Mouse (Mus musculus) kidney, embryonic 16.5 days (tissue): ENCODE data around the gene Vmn1r159. TPM values are rescaled to one million over a fixed set of nuclear protein-coding genes. Genes with fewer than 3 reads are reported as not detected.
"Not testable (repeated sequence)": the region's sequence is repeated elsewhere in the genome, so short reads cannot be mapped to it uniquely, and the experiment has no call there.

Experiments
- ATAC-seq: fragments of 200-750 bp; cut with Nextera tagmentation; 2 replicates; pipeline ENCODE4 v1.8.0; 2017; ENCODE audit warnings: moderate TSS enrichment; ENCODE audit not compliant: low FRiP score, low TSS enrichment
- H3K27ac ChIP-seq: fragments of 300-500 bp; sonication (generic); 2 replicates; pipeline ENCODE4 v1.5.1; 2014; ENCODE audit warnings: low read length
- H3K27me3 ChIP-seq: fragments of 300-500 bp; sonication (generic); 2 replicates; pipeline ENCODE4 v1.6.1; 2014; ENCODE audit warnings: low read length, control low read depth, mixed read lengths; ENCODE audit not compliant: insufficient read depth
- H3K36me3 ChIP-seq: fragments of 300-500 bp; sonication (generic); 2 replicates; pipeline ENCODE4 v1.6.1; 2014; ENCODE audit warnings: low read length, control low read depth, mixed read lengths; ENCODE audit not compliant: insufficient read depth
- H3K4me1 ChIP-seq: fragments of 300-500 bp; sonication (generic); 2 replicates; pipeline ENCODE4 v1.6.1; 2014; ENCODE audit warnings: low read length, control low read depth, mixed read lengths; ENCODE audit not compliant: insufficient read depth
- H3K4me2 ChIP-seq: fragments of 300-500 bp; sonication (generic); replicated peaks from 2 replicates; pipeline ENCODE4 v1.6.1; 2014; ENCODE audit warnings: low read depth, low read length
- H3K4me3 ChIP-seq: fragments of 300-500 bp; sonication (generic); 2 replicates; pipeline ENCODE4 v1.5.1; 2014; ENCODE audit warnings: mild to moderate bottlenecking, low read length
- H3K9ac ChIP-seq: fragments of 300-500 bp; sonication (generic); replicated peaks from 2 replicates; pipeline ENCODE4 v1.6.1; 2014; ENCODE audit warnings: low read length
- H3K9me3 ChIP-seq: fragments of 300-500 bp; sonication (generic); 2 replicates; pipeline ENCODE4 v1.6.1; 2016; ENCODE audit warnings: low read length, control low read depth
- WGBS: fragments of 180-500 bp; shearing (Covaris S2); extraction: QIAGEN DNeasy Blood & Tissue Kit; methylation state at CpG from one replicate; pipeline ENCODE4 v1.1.7; 2014; 5-methylcytosine and 5-hydroxymethylcytosine counted together
- polyA plus RNA-seq: library from polyadenylated mRNA; unstranded; fragments of >200 nt; fragmentation: Nextera tagmentation; extraction: Ambion mirVana; gene quantifications from 2 replicates; pipeline ENCODE4 v1.2.1, GENCODE M21; 2015

Gene Vmn1r159
- not detected in 2 replicates for polyA plus RNA-seq

DNA sequence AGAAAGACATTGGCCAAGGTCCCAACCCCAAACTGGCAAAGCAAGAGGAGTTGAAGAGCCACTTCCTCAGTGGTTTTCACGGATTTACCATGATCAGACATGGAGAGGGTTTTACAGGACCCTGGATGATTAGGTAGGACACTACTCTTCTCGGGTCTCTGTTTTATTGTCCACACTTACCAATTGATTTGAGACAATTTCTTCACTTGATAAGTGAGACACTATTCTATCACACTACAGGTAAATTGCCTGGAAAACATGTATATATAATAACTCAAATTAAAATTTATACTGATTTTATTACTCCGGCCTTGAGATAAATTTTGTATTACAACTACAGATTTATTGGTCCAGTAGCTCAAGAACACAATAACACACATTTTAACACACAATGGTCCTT, at the start of gene Vmn1r159:
Vmn1r159 (minus strand) TSS at position 101 of the 400 bp plus-strand sequence.
- not testable (repeated sequence) for H3K36me3 ChIP-seq, H3K4me2 ChIP-seq, H3K9ac ChIP-seq, H3K4me3 ChIP-seq, ATAC-seq, H3K27me3 ChIP-seq, H3K27ac ChIP-seq, H3K4me1 ChIP-seq, H3K9me3 ChIP-seq
- 62% methylated on average over 2 of the region's 3 CpGs for WGBS

GRCm38 (mm10) chr7:22870924-22871323, 27.5 kb upstream of the Vmn1r159 start, which contains the start of gene Vmn1r160:
Gene Vmn1r160, plus strand, starts transcription at chr7:22871224.
- not testable (repeated sequence) for H3K4me3 ChIP-seq, ATAC-seq, H3K36me3 ChIP-seq, H3K27me3 ChIP-seq, H3K9ac ChIP-seq, H3K9me3 ChIP-seq, H3K4me2 ChIP-seq, H3K4me1 ChIP-seq, H3K27ac ChIP-seq
- 53% methylated on average over 1 of the region's 3 CpGs for WGBS

Other genes with a start within 250 kb of the Vmn1r159 start
- not detected in 2 replicates for gene Vmn1r155, start 185.6 kb downstream of the Vmn1r159 start, polyA plus RNA-seq
- not detected in 2 replicates for gene Gm8693, start 151.3 kb downstream of the Vmn1r159 start, polyA plus RNA-seq
- not detected in 2 replicates for gene Gm4567, start 123.9 kb downstream of the Vmn1r159 start, polyA plus RNA-seq
- not detected in 2 replicates for gene Vmn1r157, start 81.9 kb downstream of the Vmn1r159 start, polyA plus RNA-seq
- gene Vmn1r158, start 52.8 kb downstream of the Vmn1r159 start, polyA plus RNA-seq, result not detected in 2 replicates
- gene Vmn1r160, start 27.6 kb upstream of the Vmn1r159 start, polyA plus RNA-seq, result not detected in 2 replicates
- gene Gm4214, start 141.1 kb upstream of the Vmn1r159 start, polyA plus RNA-seq, result not detected in 2 replicates
- gene Gm4216, start 176.3 kb upstream of the Vmn1r159 start, polyA plus RNA-seq, result not detected in 2 replicates
- gene Vmn1r163, start 211.9 kb upstream of the Vmn1r159 start, polyA plus RNA-seq, result not detected in 2 replicates
- not detected in 2 replicates for gene Gm8720, start 223.9 kb upstream of the Vmn1r159 start, polyA plus RNA-seq